Mouse (Mus musculus) intestine, postnatal 0 days (tissue): Measurements from ENCODE around the gene Plcl1. TPM values are rescaled to one million over a fixed set of nuclear protein-coding genes. Genes with fewer than 3 reads are reported as not detected.

Source experiments
- ATAC-seq: fragments of 200-750 bp; cut with Nextera tagmentation; 2 replicates; pipeline ENCODE4 v1.8.0; 2017; ENCODE audit warnings: mild to moderate bottlenecking, moderate TSS enrichment, moderate library complexity
- H3K27ac ChIP-seq: fragments of 300-500 bp; sonication (generic); 2 replicates; pipeline ENCODE4 v1.5.1; 2014; ENCODE audit warnings: mild to moderate bottlenecking, low read depth, low read length, moderate library complexity
- H3K27me3 ChIP-seq: fragments of 300-500 bp; sonication (generic); replicated peaks from 2 replicates; pipeline ENCODE4 v1.6.1; 2014; ENCODE audit warnings: low read length, mixed read lengths; ENCODE audit not compliant: control insufficient read depth, insufficient read depth
- H3K36me3 ChIP-seq: fragments of 300-500 bp; sonication (generic); 2 replicates; pipeline ENCODE4 v1.6.1; 2014; ENCODE audit warnings: mild to moderate bottlenecking, moderate library complexity; ENCODE audit not compliant: control insufficient read depth, insufficient read depth
- H3K4me1 ChIP-seq: fragments of 300-500 bp; sonication (generic); replicated peaks from 2 replicates; pipeline ENCODE4 v1.6.1; 2014; ENCODE audit warnings: antibody characterized with exemption, low read length, mixed read lengths; ENCODE audit not compliant: control insufficient read depth, insufficient read depth
- H3K4me2 ChIP-seq: fragments of 300-500 bp; sonication (generic); replicated peaks from 2 replicates; pipeline ENCODE4 v1.6.1; 2014; ENCODE audit warnings: low read depth, mild to moderate bottlenecking, moderate library complexity
- H3K4me3 ChIP-seq: fragments of 300-500 bp; sonication (generic); 2 replicates; pipeline ENCODE4 v1.5.1; 2014; ENCODE audit warnings: low read depth, low read length
- H3K9ac ChIP-seq: fragments of 300-500 bp; sonication (generic); 2 replicates; pipeline ENCODE4 v1.6.1; 2014; ENCODE audit warnings: mild to moderate bottlenecking, low read depth, low read length
- H3K9me3 ChIP-seq: fragments of 300-500 bp; sonication (generic); 2 replicates; pipeline ENCODE4 v1.6.1; 2016; ENCODE audit warnings: mixed run types; ENCODE audit not compliant: control insufficient read depth
- CTCF ChIP-seq: sonication (generic); IDR thresholded peaks from 2 replicates; pipeline ENCODE4 v1.5.1; 2016; ENCODE audit warnings: low read depth, mild to moderate bottlenecking, control low read depth, antibody characterized with exemption, moderate library complexity
- WGBS: fragments of 180-500 bp; shearing (Covaris S2); extraction: QIAGEN DNeasy Blood & Tissue Kit; methylation state at CpG from one replicate; pipeline ENCODE4 v1.1.7; 2014; 5-methylcytosine and 5-hydroxymethylcytosine counted together
- polyA plus RNA-seq: library from polyadenylated mRNA; unstranded; fragments of >200 nt; fragmentation: Nextera tagmentation; extraction: Ambion mirVana; gene quantifications from 2 replicates; pipeline ENCODE4 v1.2.1, GENCODE M21; 2015

Gene Plcl1
- polyA plus RNA-seq, 1 experiment from 2014 or later: 1.1 TPM

GRCm38 (mm10) chr1:55605450-55605849, 199.7 kb downstream of the Plcl1 start:
- WGBS: 86% methylated on average over 4 of the region's 4 CpGs

GRCm38 (mm10) chr1:55605956-55606355, 200.2 kb downstream of the Plcl1 start:
- no peak overlapping the region for H3K27ac ChIP-seq
- WGBS: 56% methylated on average over 2 of the region's 2 CpGs
- ATAC-seq: no peak
- H3K4me2 ChIP-seq: no peak overlapping the region
- H3K27me3 ChIP-seq: no peaks in the 10 kb centered on the region
- no peaks in the 10 kb centered on the region for H3K36me3 ChIP-seq
- H3K9me3 ChIP-seq: no peaks in the 10 kb centered on the region
- no peaks in the 10 kb centered on the region for H3K4me1 ChIP-seq
- no peak for TF ChIP-seq CTCF
- no peak overlapping the region for H3K4me3 ChIP-seq
- H3K9ac ChIP-seq: no peak overlapping the region

More at GRCm38 (mm10) chr1:55605450-55605849, 199.7 kb downstream of the Plcl1 start:
- Histone ChIP-seq H3K9me3 (no peaks in the 10 kb centered on the region), H3K36me3 (no peaks in the 10 kb centered on the region), H3K9ac (no peak overlapping the region), H3K4me2 (no peak overlapping the region), H3K4me1 (no peaks in the 10 kb centered on the region), H3K27ac (no peak overlapping the region), H3K27me3 (no peaks in the 10 kb centered on the region), H3K4me3 (no peak overlapping the region)
- ATAC-seq: no peak
- no peak for TF ChIP-seq CTCF

- Histone ChIP-seq H3K9me3 (no peaks in the 10 kb centered on the region), H3K4me2 (no peak overlapping the region), H3K27ac (no peak overlapping the region), H3K4me1 (no peaks in the 10 kb centered on the region; the same call in 1 of the 2 replicates), H3K9ac (no peak overlapping the region), H3K36me3 (no peaks in the 10 kb centered on the region), H3K4me3 (no peak overlapping the region), H3K27me3 (no peaks in the 10 kb centered on the region)
- 45% methylated on average over 8 of the region's 8 CpGs for WGBS
- TF ChIP-seq CTCF: no peak
- no peak for ATAC-seq
These were observed 200.7 kb downstream of the Plcl1 start for GRCm38 (mm10) chr1:55606405-55606804.

- Histone ChIP-seq H3K4me3 (no peak overlapping the region), H3K9ac (no peak overlapping the region), H3K4me2 (no peak overlapping the region), H3K27ac (no peak overlapping the region), H3K9me3 (no peaks in the 10 kb centered on the region), H3K4me1 (no peaks in the 10 kb centered on the region; the same call in 1 of the 2 replicates), H3K36me3 (no peaks in the 10 kb centered on the region), H3K27me3 (no peaks in the 10 kb centered on the region)
- no peak for TF ChIP-seq CTCF
- 79% methylated on average over 6 of the region's 6 CpGs for WGBS
- ATAC-seq: no peak
These were observed 207.1 kb downstream of the Plcl1 start for GRCm38 (mm10) chr1:55612759-55613328.

- 94% methylated on average over 2 of the region's 2 CpGs for WGBS
- no peak overlapping the region for H3K4me3 ChIP-seq
- no peaks in the 10 kb centered on the region for H3K4me1 ChIP-seq
- no peak overlapping the region for H3K27ac ChIP-seq
- H3K4me2 ChIP-seq: no peak overlapping the region
- no peaks in the 10 kb centered on the region for H3K36me3 ChIP-seq
- H3K9ac ChIP-seq: no peak overlapping the region
- no peak for ATAC-seq
- H3K27me3 ChIP-seq: no peaks in the 10 kb centered on the region
- H3K9me3 ChIP-seq: no peaks in the 10 kb centered on the region
- TF ChIP-seq CTCF: no peak
These were observed 212.1 kb downstream of the Plcl1 start for GRCm38 (mm10) chr1:55617857-55618256.

- H3K9ac ChIP-seq: no peak overlapping the region
- no peak for TF ChIP-seq CTCF
- H3K4me2 ChIP-seq: no peak overlapping the region
- WGBS: 72% methylated on average over 7 of the region's 7 CpGs
- no peaks in the 10 kb centered on the region for H3K4me1 ChIP-seq
- ATAC-seq: no peak
- no peaks in the 10 kb centered on the region for H3K27me3 ChIP-seq
- no peak overlapping the region for H3K27ac ChIP-seq
- H3K4me3 ChIP-seq: no peak overlapping the region
- no peaks in the 10 kb centered on the region for H3K36me3 ChIP-seq
- no peaks in the 10 kb centered on the region for H3K9me3 ChIP-seq
These were observed 213.0 kb downstream of the Plcl1 start for GRCm38 (mm10) chr1:55618617-55619286.
